Mouse (Mus musculus) testis, adult 2 months (tissue): Measurements from ENCODE around the gene Bet1l.

Source experiments
- CTCF ChIP-seq: fragments of 200-500 bp; IDR thresholded peaks from 2 replicates; pipeline ENCODE4 v1.5.1; 2012; ENCODE audit warnings: low read depth, mild to moderate bottlenecking, inconsistent platforms, low read length, moderate library complexity; ENCODE audit not compliant: control insufficient read depth, insufficient read depth, insufficient replicate concordance
- POLR2A ChIP-seq: fragments of 200-500 bp; IDR thresholded peaks from 2 replicates; pipeline ENCODE4 v1.6.1; 2012; ENCODE audit warnings: low read depth, mild to moderate bottlenecking, inconsistent platforms, low read length, moderate library complexity; ENCODE audit not compliant: control insufficient read depth

DNA sequence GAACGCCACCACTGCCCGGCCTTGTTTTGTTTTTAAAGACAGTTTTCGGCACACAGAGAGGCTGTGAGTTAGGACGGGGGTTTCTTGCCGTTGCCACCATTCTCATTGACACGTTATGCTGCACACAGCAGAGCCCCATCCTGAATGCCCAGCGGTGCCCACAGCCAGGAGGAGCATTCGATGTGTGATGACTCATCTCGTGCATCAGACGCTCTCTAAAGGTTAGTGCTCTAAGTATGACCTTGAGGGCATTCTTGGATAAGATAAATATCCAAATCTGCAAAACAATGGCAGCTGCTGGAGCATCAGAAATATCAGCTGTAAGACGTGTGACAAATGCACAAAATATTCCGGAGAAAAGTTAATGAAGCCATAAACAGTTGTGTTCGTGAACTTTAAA is 49.8 kb upstream of the Bet1l start:
- TF ChIP-seq POLR2A (no peak), CTCF (no peak)
